Mouse (Mus musculus): ENCODE data around the gene Irf1. TPM values are rescaled to one million over a fixed set of nuclear protein-coding genes. Genes with fewer than 3 reads are reported as not detected.

Gene Irf1
- total RNA-seq, 2 experiments from 2014 or later, result 37.2 to 78.4 TPM

DNA sequence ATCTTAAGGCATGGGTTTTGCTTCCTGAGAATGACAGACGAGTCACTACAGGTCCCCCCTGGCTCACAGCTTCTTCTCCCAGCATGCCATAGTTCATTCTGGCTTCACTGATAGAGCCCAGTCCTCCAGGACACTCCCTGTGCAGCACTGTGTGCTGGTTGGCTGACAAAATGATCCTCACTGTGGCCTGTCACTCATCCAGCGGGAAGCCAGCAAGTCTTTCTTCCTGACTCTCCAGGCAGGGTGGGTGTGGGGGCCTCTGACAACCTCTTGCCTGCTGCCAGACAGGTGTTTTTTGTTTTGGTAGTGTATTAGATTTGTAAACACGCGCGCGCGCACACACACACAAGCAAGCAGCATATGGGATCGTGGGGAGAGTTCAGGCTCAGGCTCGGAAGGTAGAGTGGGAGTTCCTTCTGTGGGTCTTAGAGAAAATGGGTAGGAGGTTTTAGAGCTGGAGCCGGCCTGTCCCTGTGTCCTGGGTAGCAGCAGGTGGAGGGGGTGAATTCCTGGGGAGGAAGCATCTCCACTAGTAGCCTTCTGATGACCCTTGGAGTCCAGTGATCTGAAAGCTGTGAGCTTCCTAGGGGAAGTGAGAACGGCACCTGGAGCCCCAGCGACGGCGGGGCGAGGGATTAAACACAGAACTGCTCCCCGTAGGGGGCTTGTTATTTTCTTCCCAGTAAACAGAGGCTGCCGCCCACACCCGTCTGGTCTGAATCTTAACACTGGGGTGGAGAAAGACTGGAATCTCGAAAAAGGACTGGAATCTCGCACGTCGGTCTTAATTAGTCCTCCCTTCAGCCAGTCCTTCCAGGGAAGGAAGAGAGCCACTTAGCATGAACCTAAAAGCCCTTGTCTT lies 10.0 kb upstream of the Irf1 start:
- no peak for ATAC-seq (ENCODE audit: poor library complexity, severe bottlenecking)

DNA sequence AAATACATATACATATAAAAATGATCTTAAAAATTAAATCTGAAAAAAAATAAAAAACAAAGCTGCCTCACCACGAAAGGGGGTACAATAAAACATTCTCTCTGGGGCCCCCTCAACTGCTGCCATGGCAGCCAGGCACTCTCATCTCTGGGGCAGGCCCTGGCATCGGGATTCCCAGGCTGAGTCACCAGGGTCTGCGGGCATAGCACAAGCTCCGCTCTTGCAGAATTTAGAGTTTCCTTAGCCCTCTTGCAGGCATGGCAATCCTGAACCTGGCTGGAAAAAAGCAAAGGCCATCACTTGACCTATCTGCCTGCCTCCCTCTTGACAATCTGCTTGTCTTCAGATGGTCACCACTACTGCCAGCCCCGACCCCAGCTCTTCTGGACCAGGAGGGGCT lies 8.5 kb upstream of the Irf1 start:
- ATAC-seq (ENCODE audit: poor library complexity, severe bottlenecking), result no peak

GRCm38 (mm10) chr11:53761822-53762221 lies 8.0 kb upstream of the Irf1 start:
- ATAC-seq (ENCODE audit: poor library complexity, severe bottlenecking), result no peak

- no peak for ATAC-seq (ENCODE audit: poor library complexity, severe bottlenecking)
Observed at GRCm38 (mm10) chr11:53762426-53762825, 7.4 kb upstream of the Irf1 start.

- ATAC-seq (ENCODE audit: poor library complexity, severe bottlenecking), result peak; percentile 33
Observed at GRCm38 (mm10) chr11:53762827-53763495, 6.9 kb upstream of the Irf1 start.

DNA sequence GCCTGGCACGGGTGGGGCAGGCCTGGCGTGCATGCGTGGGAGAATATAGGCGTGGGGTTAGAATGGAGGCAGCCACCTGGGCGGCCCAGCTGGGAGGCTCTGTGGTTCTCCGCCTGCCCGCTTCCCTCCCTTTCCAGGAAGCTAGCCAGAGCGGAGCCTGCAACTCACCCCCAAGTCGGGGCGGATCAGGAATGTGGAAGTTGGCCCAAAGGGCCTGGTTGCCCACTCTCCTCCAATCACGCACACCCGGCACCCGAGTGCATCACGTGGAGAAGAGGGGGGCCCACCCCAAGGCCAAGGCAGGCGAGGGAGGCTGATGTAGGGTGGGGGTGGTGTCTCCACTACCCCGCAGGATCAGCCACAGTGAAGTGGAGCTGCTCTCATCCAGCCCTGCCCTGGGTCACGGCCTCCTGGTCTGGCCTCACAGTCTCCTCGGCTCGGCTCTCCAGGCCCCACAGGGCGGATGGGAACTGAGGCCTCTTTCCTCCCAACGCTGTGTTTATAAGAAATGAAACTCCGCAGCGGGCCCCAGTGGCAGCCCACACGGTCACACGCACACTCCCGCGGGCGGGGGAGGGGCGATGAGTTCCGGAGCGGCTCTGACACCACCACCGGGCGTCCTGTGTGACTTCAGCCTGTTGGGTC lies 6.2 kb upstream of the Irf1 start:
- ATAC-seq (ENCODE audit: poor library complexity, severe bottlenecking), result peak; percentile 85

GRCm38 (mm10) chr11:53764581-53764980 lies 5.2 kb upstream of the Irf1 start:
- ATAC-seq (ENCODE audit: poor library complexity, severe bottlenecking), result no peak

- ATAC-seq (ENCODE audit: poor library complexity, severe bottlenecking), result no peak
Observed at GRCm38 (mm10) chr11:53768422-53769184, 1.2 kb upstream of the Irf1 start.

- ATAC-seq (ENCODE audit: poor library complexity, severe bottlenecking), result no peak
Observed at GRCm38 (mm10) chr11:53769185-53769576, 633 bp upstream of the Irf1 start.

- peak; percentile 54 for ATAC-seq (ENCODE audit: poor library complexity, severe bottlenecking)
Observed at GRCm38 (mm10) chr11:53770125-53770791, 444 bp downstream of the Irf1 start.

DNA sequence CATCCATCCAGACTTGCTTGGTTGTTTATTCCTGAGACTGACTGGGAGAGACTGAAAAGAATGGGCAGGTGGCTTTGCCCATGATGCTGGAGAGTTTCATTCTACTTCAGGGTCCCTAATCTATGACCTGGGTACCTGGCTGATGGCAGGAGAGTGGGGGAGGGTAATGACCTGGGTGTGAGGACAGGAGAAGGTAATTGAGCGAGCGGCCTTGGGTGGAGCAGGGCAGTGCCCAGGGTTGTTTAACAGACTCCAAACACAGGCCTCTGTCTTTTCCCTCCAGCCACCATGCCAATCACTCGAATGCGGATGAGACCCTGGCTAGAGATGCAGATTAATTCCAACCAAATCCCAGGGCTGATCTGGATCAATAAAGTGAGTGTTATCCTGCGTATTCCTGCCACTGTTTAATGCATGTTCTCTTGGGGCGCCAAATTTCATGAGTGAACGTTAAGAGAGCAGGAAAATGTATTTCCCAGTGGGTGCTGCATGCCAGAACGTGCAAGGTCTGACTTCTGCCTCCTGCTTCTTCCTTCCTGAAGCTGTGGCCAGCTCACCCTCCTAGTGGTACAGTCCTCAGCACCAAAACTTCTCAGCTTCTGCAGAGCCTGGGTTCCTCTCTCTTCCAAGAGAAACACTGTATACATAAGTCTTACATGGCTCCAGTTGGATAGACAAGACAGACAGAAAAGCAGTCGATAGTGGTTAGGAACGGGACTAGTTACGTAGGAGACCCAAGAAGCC lies 1.4 kb downstream of the Irf1 start:
- no peak for ATAC-seq (ENCODE audit: poor library complexity, severe bottlenecking)

- no peak for ATAC-seq (ENCODE audit: poor library complexity, severe bottlenecking)
Observed at GRCm38 (mm10) chr11:53772536-53772935, 2.7 kb downstream of the Irf1 start.

DNA sequence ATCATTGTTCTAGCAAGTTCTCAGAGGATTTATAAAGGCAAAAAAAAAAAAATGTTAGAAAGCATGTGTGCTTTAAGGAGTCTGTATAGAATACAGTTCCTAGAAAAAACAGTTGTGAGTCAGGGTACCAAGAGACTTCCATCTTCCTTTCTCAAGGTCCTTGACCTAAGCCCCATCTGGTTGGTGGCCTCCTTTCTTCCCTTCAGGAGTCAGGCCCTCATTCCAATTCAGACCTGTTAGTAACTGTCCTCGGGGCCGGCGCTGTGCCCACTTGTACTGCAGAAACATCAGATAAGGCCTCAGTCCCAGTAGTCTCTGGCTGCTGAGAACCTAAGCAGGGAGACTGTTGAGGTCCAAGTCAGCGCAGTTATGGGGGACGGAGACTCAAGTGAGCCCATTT lies 3.3 kb downstream of the Irf1 start, which contains the start of gene Gm17334:
Gene Gm17334, minus strand, starts transcription at position 101 of the 400 bp plus-strand sequence.
- ATAC-seq (ENCODE audit: poor library complexity, severe bottlenecking), result no peak

DNA sequence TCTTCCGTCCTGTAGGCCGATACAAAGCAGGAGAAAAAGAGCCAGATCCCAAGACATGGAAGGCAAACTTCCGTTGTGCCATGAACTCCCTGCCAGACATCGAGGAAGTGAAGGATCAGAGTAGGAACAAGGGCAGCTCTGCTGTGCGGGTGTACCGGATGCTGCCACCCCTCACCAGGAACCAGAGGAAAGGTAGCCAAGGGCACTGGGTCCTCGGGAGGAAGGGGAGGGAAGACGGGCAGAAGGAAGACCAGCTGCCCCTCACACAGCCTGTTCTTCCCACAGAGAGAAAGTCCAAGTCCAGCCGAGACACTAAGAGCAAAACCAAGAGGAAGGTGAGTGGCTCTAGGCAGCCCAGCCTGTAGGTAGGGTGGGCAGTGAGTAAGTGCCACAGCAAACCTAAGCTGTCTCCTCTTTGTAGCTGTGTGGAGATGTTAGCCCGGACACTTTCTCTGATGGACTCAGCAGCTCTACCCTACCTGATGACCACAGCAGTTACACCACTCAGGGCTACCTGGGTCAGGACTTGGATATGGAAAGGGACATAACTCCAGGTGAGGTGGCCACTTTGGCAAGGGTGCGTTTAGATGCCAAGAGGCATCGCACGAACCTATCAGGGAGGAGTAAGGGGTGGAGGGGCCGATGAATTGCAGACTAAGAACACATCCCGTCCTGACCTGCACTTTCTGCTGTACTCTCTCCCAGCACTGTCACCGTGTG lies 4.0 kb downstream of the Irf1 start:
- ATAC-seq (ENCODE audit: poor library complexity, severe bottlenecking), result no peak

DNA sequence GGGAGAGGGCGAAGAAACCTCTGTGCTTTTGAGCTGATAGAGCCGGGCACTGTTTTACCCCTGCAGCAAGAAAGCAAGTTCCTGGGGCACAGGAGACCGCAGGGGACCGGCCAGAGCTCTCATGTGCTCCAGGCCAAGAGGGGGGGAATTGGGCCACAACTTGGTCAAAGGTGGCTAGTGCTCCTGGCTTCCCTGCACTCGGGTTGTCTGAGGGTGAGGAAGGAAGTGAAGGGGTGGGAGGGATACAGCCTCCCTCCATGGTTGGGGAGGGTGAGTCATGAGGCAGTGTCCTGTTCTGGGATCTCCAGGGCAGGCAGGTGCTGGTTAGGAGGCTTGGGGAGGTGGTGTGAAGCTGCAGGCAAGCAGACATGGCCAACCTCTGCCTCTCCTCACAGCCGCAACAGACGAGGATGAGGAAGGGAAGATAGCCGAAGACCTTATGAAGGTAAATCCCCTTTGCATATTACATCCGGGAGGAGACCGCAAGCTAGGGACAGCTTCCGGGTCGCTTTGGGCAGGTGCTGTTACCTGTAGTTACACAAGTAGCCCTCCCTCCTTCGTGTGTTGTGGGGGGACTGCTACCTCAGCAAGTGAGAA lies 4.9 kb downstream of the Irf1 start:
- ATAC-seq (ENCODE audit: poor library complexity, severe bottlenecking), result no peak

GRCm38 (mm10) chr11:53777736-53778135 lies 7.9 kb downstream of the Irf1 start:
- no peak for ATAC-seq (ENCODE audit: poor library complexity, severe bottlenecking)

- no peak for ATAC-seq (ENCODE audit: poor library complexity, severe bottlenecking)
Observed at GRCm38 (mm10) chr11:53778455-53778854, 8.6 kb downstream of the Irf1 start.

- ATAC-seq (ENCODE audit: poor library complexity, severe bottlenecking), result no peak
Observed at GRCm38 (mm10) chr11:53779808-53780207, 10.0 kb downstream of the Irf1 start.

- no peak for ATAC-seq (ENCODE audit: poor library complexity, severe bottlenecking)
Observed at GRCm38 (mm10) chr11:53780262-53780661, 10.4 kb downstream of the Irf1 start.

Measured in megakaryocyte, adult 5-6 weeks (primary cell).